Mouse (Mus musculus) lung, adult 2 months (tissue): Measurements from ENCODE around the gene Lonp2.

Source experiments
- CTCF ChIP-seq: fragments of 200-500 bp; IDR thresholded peaks from 2 replicates; pipeline ENCODE4 v1.5.1; 2011; ENCODE audit warnings: mild to moderate bottlenecking, low read length, control low read depth; ENCODE audit not compliant: insufficient read depth
- POLR2A ChIP-seq: fragments of 200-500 bp; IDR thresholded peaks from 2 replicates; pipeline ENCODE4 v1.6.1; 2011; ENCODE audit warnings: low read depth, mild to moderate bottlenecking, control low read depth, low read length, borderline replicate concordance; ENCODE audit errors: extremely low read depth

DNA sequence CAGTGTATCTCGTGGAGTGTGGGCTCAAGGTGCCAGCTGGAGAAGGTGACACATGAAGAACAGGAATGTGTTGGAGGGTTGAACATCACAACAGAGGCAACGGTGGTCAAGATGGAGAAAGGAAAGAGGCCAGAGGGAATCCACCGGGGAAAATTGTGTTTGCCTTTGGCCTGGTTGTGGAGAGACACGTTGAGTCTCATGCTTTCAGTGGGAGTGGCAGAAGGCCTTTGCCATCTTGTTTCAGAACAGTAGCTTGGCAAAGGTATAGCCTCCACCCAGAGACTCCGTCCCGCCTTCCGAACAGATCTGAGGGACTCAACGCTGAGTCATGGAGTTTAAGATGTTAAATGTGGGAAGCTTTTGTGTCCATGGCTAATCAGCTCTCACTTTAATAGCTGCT lies 141.8 kb downstream of the Lonp2 start:
- no peak for TF ChIP-seq CTCF
- no peak for TF ChIP-seq POLR2A
